Mouse (Mus musculus) cerebellum, postnatal 10 days (tissue): ENCODE measurements around the gene Trafd1.

Experiments used
- DNase-seq, 2 experiments: peaks; one replicate each; pipeline ENCODE4 v3.0.0; 2021; ENCODE audit warnings: mixed read lengths in 2 of 2

Gene Trafd1

DNA sequence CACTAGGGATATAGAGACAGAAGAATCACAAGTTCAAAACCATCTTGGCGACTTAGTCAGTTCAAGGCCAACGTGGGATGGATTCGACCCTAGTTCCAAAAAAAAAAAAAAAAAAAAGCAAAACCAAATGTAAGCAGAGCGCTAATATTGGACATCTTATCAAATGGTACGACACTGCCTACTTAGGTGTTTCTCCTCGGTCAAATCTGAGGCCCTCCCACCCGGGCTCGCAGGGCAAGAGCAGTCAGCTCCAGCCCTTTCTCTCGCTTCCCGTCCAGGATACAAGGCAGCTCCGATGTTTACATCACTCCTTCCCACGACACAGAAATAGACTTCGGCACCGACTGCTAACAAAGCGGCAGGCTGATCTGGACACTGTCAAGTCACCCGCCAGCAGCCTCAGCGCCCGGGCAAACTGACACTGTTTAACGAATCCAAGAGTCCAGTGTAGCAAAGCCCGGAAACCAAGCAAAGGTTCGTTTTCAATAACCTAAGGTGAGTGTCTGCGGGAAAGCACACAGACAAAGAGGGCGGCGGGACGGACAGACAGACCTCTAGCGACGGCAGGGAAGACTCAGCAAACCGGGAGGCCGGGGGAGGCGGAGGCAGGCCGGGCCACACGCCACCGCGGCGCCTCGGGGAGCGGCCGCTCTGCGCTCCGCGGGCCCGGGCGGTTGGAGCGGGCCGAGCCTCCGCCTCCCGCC is 523 bp downstream of the Trafd1 start:
- DNase-seq = no peak

DNA sequence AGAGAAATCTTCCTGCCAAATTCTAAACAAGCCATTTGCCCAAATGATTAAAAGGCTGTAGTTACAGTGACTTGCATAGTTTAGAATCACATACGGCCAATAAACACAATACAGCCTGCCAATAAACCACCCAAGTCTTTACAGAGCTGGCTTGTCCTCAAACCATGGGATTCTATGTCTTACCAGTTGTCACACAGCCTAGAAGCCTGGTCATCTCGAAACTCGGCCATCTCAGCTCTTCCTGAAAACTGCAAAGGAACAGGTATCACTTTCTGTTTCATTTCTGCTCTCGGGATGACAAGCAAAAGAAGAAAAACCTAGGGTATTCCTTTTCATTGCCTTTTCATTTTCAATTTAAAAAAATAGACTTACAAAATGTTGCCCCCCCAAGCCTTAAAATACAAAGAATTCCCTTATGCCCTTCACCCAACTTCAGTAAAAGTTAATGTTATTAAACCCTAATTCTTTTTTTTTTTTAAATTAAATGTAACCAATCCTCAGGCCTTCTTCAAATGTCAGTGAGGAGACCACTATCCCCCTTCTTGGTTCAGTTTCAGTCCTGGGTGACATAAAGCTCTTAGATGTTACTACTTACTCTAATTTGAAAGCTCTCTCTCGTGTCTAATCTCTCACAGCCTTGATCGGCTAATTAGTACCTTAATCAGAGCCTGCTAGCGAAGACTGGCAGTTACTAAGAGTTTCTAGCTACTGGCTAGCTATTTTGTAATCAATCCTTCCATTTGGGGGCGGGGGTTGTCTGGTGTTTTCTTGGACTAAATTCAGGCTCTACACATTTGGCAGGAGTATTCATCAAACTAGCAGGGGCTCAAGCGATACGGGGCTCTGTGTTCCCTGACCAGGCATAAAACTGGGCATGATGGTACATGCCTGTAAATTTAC is 1.3 kb downstream of the Trafd1 start:
- DNase-seq = no peak

GRCm38 (mm10) chr5:121380692-121381091 is 4.7 kb downstream of the Trafd1 start:
- no peak for DNase-seq

DNA sequence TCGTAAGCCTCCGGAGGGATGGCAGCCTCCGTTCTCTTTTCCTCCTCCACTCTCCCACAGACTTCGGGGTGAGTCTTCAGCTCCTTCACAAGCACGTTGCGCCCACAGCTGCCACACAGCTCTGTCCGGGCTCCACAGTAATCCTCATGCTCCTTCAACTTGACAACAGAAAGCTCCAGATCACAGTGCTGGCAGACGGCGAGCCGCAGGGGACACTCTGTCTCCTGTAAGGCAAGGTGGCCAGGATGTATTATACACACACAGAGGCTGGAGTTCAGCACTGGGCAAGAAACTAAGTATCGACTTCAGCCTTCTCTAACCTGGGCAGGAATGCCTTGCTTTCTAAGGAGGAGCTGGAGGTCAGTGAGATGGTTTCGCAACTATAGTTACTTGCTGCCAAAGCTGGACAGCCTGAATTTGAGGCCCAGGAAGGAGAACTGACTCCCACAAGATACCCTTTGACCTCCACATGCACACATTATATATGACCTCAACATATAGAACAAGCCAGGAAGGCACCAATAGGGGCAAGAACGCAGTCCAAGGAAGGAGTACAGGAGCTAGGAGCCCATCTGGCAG is 6.7 kb downstream of the Trafd1 start:
- no peak for DNase-seq

- DNase-seq = peak; percentile 60 to 69
Observed at GRCm38 (mm10) chr5:121376972-121377371, 8.5 kb downstream of the Trafd1 start.

GRCm38 (mm10) chr5:121374790-121375189 is 10.6 kb downstream of the Trafd1 start:
- DNase-seq = no peak

DNA sequence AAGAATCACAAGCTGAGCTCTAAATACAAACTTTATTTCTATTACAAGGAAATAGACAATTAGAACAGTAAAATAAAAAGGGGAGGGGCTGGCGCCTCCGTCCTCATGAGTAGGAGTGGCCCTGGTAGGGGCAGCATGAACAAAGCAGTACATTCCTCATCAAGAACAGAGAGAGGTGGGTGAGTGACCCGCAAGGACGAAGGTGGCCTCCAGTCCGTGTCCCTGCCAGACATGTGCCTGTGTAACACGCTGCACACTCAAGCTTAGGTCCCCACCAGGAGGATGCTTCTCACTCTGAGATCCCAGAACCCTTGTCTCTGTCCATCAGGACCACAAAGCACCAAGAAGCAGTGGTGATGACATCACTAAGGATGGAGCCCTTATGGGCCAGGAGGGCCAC is 13.7 kb downstream of the Trafd1 start:
- no peak for DNase-seq

DNA sequence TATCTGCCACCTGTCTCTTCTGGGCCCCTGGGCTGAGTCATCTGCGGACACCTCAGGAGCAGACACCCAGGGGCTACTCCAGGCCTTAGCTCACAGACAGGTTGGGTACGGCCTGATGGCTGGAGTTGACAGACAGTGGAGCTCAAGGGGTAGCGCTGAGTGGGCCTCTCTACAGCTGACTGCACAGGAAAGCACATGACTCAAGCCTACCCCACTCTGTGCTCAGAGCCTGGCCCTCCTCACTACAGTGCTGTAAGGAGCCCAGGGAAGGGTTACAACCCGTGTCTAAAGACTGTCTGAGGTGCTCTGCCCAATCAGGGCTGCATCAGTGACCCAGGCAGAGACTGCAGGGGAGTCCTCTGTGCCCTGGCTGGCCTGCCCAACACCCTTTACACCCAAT is 18.2 kb downstream of the Trafd1 start:
- no peak for DNase-seq

DNA sequence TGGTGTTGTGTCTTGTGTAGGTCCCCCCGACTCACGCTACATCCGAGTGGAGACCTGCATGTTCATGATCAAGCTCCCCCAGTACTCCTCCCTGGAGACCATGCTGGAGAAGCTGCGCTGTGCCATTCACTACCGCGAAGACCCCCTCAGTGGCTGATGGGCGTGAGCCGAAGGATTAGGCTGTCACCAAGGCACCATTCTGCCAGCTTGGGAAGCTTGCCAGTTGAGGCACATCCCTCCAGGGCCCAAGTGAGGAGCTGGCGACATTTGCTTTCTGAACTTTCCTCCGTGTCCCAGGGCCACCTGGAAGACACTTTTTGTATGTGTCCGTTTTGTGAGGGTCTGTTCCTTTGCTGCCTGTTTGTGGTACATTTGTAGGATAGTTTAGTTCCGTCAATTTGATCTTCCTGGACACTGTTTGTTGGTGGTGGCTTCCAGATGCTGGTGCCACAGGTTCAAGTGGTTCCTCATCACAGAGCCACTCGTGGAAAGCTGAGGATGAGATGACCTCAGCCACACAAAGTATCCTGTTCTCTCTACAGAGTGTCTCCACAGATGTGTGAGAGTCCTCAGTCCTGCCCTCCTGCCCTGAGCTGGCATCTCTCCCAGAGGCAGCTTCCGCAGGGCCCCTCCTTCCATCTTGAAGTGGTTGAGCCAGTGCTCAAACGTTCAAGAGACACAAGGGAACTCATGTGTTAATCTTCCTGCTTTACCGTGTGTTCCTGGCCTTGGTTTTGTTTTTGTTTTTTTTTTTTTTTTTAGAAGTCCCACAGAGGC is 18.8 kb downstream of the Trafd1 start:
- DNase-seq = peak; percentile 59 to 68

- DNase-seq = no peak
Observed at GRCm38 (mm10) chr5:121363441-121363840, 22.0 kb downstream of the Trafd1 start.

DNA sequence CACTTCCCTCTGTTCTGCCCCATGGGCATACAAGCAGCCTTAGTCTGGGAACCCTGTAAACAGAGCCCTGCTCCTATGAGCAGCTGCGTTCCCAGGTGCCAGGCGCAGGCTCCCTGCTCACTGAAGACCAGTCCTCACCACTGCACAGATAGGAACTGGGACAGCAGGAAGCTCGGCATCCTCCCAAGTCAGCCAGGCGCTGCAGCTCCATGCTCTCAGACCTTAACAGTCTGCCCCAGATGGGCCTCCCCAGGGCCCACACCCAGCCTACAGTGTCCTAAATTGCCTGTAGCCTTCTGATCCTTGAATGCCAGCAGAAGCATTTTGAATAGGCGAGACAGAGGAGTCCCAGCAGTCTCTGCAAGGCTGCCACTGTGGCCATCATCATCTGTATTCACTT is 23.7 kb downstream of the Trafd1 start:
- no peak for DNase-seq

- no peak for DNase-seq
Observed at GRCm38 (mm10) chr5:121359229-121359628, 26.2 kb downstream of the Trafd1 start.

- no peak for DNase-seq
Observed at GRCm38 (mm10) chr5:121343997-121344396, 41.4 kb downstream of the Trafd1 start.

DNA sequence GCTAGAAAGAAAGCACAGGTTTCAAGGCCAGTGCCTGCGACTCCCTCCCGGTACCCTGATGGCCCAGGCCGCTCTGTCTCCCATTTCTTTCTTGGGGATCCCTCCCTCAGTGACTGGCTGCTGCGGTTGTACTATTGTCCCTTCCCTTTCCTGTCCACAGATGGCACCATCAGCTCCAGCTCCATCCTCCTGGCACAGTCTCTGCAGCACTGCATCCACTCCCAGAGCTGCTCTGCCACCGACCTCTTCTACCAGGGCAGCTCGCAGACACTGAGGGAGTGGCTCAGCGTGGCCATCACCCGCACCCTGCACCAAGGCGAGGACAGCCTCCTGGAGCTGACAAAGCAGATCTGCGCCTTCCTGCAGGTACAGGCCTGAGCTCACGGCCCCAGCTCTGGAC is 42.9 kb downstream of the Trafd1 start:
- DNase-seq = no peak

GRCm38 (mm10) chr5:121340965-121341473 is 44.4 kb downstream of the Trafd1 start:
- no peak for DNase-seq

- DNase-seq = peak; percentile 66 to 69
Observed at GRCm38 (mm10) chr5:121339507-121340230, 45.8 kb downstream of the Trafd1 start.

- DNase-seq = no peak
Observed at GRCm38 (mm10) chr5:121336776-121337175, 48.7 kb downstream of the Trafd1 start.

DNA sequence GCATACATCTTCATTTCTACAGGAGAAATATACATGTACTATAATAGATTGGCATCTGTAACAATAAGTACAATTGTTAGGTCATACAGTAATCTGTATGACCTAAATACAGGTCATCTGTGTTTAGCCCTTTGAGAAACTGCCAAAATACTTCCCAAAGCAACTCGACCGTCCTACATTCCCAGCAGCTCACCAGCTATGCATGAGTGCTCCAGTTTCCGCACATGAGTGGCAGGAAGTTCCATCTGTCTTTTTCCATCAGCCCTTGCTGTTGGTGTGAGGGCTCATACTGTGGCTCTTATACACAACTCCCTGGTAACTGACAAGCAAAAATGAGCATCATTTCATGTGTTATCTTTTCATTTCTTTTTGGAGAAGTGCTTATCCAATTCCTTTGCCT is 49.4 kb downstream of the Trafd1 start:
- DNase-seq = peak; percentile 32 to 44

GRCm38 (mm10) chr5:121335426-121335825 is 50.0 kb downstream of the Trafd1 start:
- DNase-seq = no peak

DNA sequence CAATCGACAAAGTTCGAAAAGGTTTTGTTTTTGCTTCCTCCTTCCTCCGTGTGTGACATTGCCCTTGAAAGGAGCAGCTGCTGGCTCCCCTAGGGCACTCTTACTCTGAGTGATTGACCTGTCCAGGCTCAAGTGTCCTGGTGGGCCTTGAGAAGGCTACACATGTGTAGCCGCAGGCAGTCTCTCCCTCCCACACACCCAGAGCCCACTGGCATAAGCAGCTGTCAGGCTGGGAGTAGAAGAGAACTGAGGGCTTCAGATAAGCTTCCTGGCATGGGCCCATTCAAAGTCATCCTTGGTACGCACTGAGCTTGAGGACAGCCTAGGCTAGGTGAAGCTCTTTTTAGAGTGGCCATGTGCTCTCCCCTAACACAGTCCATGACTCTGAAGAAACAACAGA is 51.0 kb downstream of the Trafd1 start:
- DNase-seq = no peak

- no peak for DNase-seq
Observed at GRCm38 (mm10) chr5:121333976-121334375, 51.5 kb downstream of the Trafd1 start.

DNA sequence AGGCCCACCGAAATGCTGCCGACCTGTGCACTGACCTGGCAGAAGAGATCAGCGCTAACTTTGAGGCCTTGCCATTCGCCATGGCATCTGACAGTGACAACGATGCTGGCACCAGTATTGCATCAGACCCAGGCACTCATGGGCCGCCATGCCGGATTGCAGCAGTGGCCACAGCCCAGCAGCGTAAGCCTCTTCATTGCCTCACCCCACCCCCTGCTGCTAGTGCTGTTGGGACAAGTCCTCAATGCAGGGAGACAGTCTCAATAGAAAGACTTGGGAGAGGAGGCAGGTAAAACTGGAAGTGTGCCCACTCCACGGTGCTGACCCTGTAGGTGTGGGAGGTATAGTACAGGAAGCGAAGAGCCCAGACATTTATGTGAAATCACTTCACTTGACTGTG is 53.7 kb downstream of the Trafd1 start:
- peak in 1 of 2 experiments; percentile 27 for DNase-seq
